Mouse (Mus musculus) adipocyte (in vitro differentiated cells): Measurements from ENCODE around the gene Cpm.

ENCODE experiments used
- DNase-seq: peaks from one replicate; pipeline ENCODE4 v3.0.0-alpha.2; 2016; ENCODE audit warnings: low spot score

Cpm gene

DNA sequence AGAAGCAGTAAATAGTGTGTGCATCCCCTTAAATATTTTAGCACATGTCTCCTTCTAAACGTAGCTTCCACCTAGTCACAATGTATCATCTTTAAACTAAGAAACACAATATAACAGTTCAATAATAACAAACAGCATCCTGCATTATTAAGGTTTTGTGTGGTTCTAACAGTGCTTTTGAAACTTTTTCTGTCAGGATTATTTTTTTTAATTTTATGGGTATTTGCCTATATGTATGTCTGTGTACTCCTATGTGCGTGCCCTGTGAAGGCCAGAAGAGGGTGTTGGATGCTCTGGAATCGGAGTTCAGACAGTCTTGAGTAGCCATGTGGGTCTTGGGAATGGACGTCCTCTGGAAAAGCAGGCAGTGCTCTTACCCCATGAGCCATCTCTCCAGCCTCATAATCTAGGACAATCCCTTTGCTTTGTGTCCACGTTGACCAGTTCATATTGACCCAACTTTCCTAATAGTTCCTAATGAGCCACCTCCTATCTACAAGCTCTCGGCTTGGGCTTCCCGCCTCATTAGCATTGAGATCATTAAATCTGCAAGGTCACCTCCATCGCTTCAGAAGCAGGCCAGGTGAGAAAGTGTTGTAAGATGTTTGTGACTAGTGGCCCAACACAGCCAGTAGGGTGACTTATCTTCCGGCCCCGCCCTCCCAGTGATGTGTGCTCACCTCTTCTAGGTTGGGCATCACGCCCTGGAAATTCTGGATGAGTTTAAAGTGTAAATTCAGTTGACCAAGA, 20.2 kb downstream of the Cpm start:
- DNase-seq = peak; percentile 94

DNA sequence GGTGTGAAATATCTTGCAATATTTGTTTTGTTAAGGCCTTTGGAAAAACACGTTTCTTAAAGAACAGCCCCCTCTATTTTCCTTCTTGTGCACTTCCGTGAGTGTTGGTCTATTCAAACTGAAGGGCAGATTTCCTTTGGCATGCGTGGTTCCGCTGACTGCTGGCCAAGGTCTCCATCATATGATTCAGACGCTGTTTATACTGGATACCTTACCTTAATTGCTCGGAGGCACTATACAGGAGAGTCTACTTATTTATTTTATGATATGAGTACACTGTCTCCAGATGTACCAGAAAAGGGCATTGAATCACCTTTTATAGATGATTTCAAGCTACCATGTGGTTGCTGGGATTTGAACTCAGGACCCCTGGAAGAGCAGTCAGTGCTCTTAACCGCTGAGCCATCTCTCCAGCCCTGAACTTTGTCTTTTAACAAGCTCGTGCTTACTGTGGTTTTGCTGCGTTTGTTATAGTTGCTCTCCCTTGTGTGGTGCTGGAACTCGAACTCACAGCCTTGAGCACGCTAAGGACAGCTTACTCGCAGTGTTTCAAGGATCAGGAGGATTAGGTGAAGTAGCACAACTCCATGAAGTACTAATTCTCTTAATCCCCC, 20.8 kb downstream of the Cpm start:
- peak; percentile 95 for DNase-seq

DNA sequence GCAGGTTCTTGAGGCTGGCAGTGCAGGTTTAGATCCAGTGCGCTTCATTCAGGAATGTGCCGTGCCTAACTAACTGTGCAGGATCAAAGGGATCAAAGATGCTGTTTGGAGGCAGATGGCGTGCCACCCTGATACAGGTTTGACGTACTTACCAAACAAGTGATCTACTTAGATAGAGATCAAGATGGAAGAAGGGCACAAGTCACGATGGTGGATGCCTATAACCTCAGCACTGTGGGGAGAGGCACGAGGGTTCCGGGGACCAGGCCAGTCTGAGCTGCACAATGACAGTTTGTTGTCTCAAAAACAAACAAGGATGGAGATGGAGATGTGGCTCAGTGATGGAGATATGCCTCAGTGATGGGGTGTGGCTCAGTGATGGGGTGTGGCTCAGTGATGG, 21.4 kb downstream of the Cpm start:
- DNase-seq = peak; percentile 94

DNA sequence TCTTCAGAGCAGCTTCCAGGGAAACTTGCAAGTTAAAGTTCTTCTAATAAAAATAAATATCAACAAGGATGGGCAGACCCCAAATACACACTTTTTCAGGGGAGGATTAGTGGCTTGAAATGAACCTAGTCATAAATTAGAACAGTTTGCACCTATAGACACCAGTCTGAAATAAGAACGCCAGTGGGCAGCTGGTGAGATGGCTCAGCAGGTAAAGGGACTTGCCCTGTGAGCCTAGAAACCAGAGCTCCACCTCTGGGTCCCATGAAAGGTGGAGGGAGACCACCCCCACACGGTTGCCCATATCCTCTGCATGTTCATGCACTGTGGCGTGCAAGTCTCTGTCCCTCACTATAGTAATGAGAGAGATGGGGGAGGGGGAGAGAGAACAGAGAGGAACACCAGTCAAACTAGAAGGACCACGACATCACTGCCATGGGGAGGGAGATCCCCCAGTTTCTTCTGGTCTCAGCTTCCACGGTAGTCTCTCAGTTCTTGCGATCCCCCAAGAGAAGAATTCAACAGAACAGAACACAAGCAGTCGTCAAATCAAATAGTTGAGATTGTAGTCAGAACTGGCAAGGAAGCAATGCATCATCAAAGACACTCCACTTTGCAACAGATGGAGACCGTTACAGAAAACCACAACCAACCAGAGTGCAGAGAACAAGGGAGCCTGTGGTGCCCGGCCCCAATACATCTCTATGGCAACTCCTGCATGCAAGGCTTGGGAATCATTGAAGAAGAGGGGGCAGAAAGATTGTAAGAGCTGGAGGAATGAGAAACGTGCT, 22.5 kb downstream of the Cpm start:
- peak; percentile 94 for DNase-seq

DNA sequence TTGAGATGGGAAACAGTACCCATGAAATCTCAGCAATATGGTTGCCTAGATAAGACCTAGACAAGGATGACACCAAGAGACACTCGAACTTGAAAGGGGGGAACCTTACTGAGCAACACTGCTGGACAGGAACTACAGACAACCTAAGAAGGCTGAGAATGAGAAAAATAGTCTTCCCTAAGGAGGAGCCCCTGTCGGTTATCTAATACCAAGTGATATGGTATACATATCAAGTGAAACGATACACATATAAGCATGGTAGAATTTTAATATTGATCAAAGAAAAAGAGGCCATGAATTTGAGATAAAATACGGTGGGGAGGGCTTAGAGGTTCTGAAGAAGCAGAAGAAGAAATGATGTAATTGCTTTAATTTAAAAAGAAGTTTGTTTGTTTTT, 23.1 kb downstream of the Cpm start:
- DNase-seq = peak; percentile 93

DNA sequence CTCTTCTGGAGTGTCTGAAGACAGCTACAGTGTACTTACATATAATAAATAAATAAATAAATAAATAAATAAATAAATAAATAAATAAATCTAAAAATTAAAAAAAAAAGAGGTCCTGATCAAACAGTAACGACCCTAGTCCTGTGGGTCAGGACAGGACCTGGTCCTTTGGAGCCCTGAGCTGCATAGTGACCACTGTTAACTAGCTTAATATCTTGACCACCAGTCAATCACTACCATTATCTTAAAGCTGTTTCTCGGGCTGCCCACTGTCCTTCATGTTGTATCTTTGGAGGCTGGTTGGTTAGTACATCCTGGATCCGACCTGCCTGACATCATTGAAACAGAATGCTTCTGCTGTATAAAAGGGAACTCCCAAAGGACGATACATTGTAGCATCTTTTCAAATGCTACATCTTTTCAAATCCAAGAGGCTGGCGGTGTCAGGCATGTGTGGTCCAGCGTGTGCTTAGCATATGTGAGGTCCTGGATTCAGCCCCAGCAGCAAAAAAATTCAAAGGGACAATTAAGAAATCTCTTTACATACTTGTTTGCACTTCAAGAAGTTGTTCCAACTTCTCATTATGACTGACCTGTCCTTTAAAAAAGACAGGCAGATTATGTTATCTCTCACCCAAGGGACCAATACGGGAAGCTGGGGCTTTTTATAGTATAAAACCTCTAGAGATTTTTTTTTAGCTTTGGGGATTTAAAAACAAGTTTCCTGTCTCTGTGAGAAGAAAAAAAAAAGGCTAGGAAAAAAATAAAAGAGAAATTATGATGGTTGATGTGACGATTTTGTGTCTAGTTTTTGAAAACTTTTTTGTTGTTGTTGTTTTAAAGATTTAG, 23.9 kb downstream of the Cpm start:
- peak; percentile 94 for DNase-seq

DNA sequence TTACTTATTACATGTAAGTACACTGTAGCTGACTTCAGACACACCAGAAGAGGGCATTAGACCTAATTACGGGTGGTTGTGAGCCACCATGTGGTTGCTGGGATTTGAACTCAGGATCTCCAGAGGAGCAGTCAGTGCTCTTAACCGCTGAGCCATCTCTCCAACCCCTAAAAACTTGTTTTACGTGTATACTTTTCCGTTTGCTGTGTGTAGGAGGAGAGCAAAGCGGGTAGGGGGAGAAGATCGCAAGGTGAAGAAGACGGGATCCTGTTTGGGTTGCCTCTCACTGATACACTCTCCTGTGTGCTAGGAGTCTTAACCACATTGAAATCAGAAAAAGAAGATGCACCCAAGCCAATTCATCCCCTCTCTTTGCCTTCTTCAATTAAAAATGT, 24.5 kb downstream of the Cpm start:
- peak; percentile 95 for DNase-seq

DNA sequence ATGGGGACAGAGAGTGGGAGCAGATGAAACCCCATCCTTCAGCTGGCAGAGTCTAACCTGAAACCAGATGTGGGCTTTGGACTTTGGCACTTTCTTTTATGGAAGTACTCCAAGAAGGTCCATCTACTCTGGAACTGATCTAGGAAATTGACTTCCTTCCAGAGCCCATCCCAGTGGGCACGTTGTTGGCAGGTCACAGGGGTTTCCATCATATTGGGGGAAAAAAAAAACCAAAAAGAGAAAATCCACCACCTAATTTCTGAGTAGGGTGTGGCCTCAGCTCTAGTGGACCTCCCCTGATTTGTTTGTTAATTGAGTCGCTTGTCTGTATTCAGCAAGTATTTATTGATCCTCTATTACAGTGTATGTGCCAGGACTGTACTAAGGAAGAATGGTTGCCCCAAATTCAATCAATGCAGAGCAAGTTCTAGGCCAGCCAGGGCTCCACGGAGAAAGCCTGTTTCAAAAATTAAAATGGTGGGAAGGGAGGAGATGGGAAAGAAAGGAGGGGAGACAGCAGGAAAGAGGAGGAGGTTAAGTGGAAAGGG, 25.4 kb downstream of the Cpm start:
- DNase-seq = peak; percentile 93

DNA sequence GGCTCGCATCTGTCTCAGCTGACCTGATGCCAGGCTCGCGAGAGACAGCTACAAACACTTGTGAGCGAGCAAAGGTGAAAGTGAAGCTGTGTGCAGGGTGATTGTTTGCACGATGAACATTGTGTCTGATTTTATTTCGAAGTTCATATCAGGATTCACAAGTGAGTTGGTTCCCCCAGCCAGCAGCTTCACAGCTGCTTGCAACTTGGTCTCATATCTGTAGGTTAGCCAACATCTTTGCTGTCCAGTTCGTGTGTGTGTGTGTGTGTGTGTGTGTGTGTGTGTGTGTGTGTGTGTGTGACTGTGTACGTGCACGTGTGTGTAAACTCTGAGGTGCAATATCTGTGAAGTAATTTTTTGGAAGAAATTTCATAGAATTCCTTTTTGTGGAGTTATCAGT, 26.2 kb downstream of the Cpm start:
- DNase-seq = peak; percentile 94

DNA sequence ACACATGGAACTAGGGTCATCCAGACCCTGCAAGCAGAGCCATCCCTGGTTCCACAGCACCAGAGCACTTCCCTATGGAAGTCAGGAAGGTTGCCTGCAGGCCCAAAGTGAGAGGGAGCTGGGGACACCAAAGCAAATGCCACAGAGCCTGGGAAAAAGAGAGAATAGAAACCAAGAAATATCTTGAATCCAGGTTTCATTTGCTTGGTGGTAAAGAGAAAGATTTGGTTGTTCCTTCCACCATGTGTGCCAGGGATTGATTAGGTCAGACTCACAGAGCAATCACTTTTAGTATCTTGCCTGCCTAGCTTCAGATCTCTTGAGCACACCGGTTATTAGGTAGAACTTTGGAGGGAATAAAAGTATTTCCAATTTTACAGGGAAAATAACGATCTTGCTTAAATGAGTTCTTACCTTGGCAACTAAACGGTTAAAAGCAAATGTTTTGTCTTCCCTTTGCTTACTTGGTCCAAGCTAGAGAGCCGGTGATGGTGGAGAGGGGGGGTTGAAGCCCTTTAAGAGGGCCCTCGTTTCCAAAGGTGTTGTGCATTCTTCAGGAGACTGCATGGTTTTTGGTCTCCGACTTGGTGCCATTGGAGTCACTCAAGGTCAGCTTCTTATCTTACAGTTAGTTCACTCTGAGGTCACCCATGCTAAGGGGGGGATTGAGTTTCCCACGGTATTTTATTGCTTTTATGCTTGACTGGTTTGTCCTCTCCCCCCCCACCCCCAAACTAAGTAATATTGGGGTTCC, 26.8 kb downstream of the Cpm start:
- peak; percentile 94 for DNase-seq

DNA sequence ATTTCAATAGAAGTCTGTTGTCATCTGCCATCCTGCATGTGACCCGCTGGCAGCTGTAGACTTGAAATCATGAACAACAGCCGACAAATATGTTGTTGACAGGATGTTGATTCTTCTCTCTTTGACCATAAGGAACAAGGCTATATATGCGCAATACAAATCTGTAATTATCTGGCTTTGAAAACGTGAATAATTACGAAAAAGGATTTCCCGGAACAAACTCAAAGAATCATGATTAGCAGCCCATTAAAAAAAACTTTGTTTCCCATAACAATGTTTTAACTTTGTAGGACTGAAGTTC, 27.3 kb downstream of the Cpm start:
- DNase-seq = peak; percentile 94

DNA sequence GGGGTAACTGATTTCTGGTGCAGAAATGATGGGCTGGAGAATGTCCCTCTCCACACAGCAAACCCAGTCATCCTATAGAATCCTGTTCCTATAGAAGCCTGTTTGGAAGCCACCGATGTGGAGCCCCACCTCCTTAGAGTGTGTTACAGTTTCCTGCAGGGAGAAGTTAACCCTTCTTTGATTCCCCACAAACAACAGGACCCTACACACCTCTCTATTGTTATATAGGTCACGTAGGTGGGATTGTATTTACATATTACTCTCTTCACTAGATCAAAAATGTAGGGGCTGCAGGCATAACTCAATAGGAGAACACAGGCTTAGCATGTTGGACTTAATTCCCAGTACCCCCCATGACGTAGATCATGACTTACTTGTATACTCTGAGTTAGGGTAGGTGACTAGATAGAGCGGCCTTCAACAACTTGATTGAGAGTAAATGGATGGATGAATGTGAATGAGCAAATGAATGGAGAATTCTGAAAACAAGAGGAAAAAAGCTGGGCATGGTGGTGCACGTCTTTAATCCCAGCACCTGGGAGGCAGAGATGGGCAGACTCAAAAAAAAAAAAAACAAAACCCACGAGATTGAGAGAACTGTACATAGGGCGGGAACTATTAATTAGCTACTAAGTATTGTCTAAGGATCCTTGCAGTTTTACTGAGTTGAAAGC, 27.8 kb downstream of the Cpm start:
- DNase-seq = peak; percentile 94

DNA sequence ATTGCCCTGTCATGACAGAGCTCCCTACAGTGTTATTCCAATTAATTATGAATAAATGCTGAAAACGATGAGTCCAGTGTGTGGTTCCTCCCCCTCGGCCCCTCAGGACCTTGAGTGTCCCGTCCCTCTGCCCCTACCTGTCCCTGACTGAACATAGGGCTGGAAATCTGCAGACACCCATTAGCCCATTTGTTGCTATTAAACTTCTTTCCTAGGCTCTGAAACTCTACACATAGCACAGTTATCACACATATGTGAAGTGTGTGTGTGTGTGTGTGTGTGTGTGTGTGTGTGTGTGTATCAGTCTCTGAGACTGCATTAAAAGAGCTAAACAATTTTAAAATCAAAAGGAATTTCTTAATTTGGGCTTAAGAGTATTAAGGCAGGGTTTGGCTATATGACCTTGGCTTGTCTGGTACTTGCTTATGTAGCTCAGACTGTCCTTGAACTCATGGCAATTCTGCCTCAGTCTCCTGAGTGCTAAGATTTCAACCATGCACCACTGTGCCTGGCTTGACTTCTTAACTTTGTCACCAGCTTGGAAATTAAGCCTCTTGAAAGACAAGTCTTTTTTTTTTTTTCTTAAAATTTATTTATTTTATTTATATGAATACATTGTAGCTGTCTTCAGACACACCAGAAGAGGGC, 28.5 kb downstream of the Cpm start:
- peak; percentile 94 for DNase-seq

DNA sequence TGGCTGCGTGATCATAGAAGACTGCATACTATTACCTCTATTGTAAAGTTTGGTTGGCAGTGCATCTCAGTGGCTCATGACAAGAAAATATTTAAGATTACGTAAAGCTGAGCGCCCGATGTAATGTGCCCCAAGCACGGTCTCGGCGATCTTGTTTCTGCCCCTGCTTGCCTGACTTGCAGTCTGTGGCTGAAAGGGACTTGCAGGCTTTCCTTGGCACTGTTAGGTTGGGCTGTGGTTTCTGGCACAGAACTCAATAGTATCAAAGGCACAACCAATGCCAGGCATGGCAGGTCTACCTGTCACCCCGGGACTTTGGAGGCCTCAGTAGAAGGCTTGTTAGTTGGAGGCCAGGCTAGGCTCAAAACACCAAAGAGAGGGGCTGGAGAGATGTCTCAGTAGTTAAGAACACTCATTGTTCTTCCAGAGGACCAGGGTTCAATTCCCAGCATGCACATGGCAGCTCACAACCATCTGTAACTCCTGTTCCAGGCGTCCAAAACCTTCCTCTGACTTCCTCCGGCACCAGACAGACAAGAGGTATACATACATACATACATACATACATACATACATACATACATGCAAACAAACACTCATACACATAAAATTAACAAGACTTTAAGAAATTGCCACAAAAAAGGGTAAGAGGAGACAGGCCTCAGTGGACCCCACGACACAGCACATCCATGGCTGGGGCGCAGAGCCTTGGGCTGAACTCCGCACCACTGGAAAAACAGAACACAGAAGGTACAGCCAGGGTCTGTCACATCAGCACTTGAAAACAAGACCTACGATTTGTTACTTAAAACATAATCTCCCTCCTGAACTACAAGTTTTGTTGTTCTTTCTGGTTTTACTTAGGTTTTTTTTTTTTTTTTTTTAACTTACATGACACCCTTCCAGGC, 29.5 kb downstream of the Cpm start:
- DNase-seq = peak; percentile 94

DNA sequence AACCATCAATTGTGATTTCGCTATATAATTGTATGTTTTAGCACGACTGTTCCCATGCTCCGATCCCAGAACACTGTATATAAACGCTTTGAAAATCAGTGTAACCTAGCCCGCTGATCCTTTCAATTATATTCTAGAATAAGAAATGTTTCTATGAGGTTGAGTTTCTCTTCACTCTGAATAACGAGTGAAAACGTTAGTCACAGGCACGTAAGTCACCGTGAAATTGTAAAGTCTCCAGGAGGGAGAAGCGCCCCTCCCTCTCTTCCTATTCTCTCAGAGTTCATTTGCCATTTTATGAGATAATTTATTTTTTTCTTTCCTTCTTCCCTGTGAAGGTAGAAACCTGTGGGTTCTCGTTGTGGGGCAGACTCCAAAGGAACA, 30.1 kb downstream of the Cpm start:
- DNase-seq = peak; percentile 93

DNA sequence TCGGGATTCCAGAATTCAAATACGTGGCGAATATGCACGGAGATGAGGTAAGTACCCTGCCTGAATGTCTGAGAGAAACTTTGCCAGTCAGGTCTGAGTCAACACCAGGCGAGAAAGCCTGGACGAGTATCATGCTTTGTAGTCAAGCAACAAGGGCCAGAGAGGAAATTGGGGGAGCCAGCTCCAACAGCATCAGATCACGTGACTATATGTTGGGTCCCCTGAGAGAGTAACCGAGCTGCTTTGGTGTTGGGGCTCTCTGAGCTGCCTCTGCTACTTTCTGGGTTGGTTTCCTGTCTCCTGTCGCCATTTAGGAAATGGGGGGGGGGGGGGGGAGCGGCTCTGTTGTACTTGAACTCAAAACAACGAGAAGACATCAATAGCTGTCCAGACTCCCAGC, 30.5 kb downstream of the Cpm start:
- DNase-seq = peak; percentile 94

DNA sequence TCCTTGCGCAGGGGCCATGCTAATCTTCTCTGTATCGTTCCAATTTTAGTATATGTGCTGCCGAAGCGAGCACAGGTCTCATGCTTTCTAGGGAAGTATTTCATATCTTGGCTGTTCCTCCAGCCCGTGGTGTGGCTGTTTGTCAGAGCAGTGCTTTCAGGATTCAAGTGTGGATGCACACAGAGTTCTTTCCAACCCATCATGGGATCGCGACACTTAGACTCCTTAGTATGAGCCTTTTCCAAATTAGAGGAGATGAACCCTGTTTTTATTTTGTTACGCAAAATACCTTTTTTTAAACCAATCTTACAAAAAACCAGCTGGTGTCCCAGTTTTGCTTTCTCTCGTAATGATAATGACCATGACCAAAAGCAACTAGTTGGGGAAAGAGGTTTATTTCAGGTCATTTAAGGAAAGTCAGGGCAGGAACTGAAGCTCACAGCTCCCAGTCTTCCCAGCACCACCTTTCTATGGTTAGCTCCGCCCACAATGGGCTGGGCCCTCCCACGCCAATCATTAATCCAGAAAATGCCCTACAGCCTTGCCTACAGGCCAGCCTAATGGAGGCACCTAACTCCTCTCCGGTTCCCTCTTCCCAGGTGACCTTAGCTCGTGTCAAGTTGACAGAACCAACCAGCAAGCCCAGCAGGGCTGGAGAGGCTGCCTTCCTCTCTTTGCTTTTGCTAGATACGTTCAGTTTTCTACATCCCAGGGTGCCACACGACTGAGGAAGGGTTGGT, 33.2 kb downstream of the Cpm start:
- no peak for DNase-seq

DNA sequence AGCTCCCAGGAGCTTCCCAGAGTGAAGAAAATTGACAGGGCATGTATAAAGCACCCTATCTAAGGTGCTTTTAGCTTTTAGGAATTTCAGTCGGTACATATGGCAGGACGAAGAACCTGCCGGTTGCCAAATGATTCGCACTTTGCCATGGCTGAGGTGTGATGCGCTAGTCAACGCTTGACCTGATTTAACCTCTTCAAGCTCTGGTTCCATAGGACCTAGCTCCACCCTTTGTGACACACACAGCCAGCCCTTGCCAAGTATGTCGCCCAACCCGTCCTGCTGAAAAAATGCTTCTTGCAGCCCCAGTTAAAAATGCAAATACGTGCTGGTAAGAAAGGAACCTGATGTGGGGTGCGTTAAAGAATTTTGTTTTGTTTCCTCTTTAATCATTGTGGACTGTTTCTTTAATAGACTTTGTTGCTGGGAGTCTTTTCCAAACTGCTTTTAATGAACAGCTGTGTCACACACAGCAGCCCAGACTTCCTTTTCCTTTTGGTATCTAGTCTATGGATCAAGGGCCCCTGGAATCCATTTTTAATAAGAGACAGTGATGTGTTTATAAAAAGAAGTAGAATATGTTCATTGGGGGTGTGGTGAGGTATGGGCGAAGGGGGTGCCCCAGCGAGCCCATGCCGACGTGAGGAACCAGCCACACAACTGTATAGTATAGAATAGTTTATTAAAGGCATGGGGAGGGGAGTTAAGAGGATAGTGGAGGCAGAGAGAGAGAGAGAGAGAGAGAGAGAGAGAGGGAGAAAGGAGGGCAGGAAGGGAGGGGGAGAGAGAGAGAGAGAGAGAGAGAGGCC, 34.0 kb downstream of the Cpm start:
- DNase-seq = peak; percentile 95
